Mouse (Mus musculus) skeletal muscle tissue, postnatal 0 days (tissue): ENCODE measurements around the gene Nlrp9c. TPM values are rescaled to one million over a fixed set of nuclear protein-coding genes. Genes with fewer than 3 reads are reported as not detected.

ENCODE experiments used
- polyA plus RNA-seq: library from polyadenylated mRNA; unstranded; fragments of >200 nt; fragmentation: Nextera tagmentation; extraction: Ambion mirVana; gene quantifications from 2 replicates; pipeline ENCODE4 v1.2.1, GENCODE M21; 2015

Nlrp9c gene
- polyA plus RNA-seq: not detected in 2 replicates

DNA sequence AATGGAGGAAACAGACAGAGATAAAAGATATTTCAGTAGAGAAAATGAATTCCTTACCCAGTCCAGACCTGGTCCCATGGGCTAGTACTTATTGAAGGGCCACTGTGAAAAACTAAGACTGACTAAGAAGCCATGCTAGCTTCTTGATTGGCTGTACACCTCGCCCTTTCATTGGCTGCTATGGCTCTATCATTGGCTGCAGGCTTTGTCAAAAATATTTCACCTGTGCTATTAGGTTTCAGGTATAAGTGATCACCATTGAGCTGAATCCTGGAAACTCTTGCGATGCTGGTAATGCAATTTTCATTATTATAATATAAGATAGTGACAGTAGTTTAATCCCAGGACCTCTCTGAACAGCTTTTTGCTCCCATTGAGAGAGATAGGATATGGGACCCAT lies at the start of gene Nlrp9c:
Nlrp9c (minus strand) TSS at position 101 of the 400 bp plus-strand sequence.

DNA sequence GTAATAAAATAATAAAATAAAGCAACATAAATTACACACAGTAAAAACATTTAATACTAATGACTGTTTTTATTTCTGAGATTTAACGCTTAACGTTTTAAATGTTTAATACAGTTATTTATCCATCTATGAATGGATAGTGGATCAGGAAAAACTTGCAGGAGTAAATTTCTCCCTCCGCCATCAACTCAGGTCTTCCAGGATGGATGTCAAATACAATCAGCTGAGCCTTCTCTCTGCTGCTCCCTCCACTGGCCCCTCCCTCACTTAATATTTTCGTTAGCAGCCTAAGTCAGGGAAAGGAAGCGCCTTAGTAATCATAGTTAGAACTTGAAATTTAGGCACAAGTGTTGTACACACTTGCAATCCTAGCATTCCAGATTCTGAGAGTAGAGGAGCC lies 31.3 kb upstream of the Nlrp9c start, which contains the start of gene Nlrp4a:
Nlrp4a (plus strand) TSS at position 301 of the 400 bp plus-strand sequence.

DNA sequence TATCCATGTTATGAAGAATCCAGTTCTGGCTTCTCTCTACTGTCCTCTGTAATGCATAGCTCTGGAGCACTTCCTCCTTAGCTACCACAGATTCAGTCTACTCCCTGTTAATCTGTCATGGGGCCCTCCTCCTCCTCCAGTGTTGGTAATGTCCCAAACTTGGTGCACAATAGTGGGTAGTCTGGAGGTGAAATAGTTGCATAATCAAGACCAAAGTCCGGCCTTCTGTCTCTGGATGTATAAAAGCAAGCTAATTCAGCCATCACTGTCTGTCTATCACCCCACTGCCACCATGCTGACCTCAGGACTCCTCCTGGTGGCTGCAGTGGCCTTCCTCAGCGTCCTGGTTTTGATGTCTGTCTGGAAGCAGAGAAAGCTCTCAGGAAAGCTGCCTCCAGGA lies 96.6 kb downstream of the Nlrp9c start, which contains the start of gene Cyp2a4:
Cyp2a4 (plus strand) TSS at position 244 of the 400 bp plus-strand sequence.

Other genes with a start within 250 kb of the Nlrp9c start
- gene Cyp2b9, start 230.3 kb downstream of the Nlrp9c start, polyA plus RNA-seq: not detected in 2 replicates
- gene Vmn1r184, start 143.4 kb downstream of the Nlrp9c start, polyA plus RNA-seq: not detected in 2 replicates
- not detected in 2 replicates for gene Cyp2a4, start 96.5 kb downstream of the Nlrp9c start, polyA plus RNA-seq
- gene Nlrp4a, start 31.4 kb upstream of the Nlrp9c start, polyA plus RNA-seq: not detected in 2 replicates
- not detected in 2 replicates for gene Nlrp9a, start 131.3 kb upstream of the Nlrp9c start, polyA plus RNA-seq
- gene Vmn1r185, start 214.8 kb upstream of the Nlrp9c start, polyA plus RNA-seq: not detected in 2 replicates